Mouse (Mus musculus) urinary bladder, postnatal 10 days (tissue): ENCODE measurements around the gene Cyp4a12a.
"Not testable (repeated sequence)": the region's sequence is repeated elsewhere in the genome, so short reads cannot be mapped to it uniquely, and the experiment has no call there.

Experiments used
- DNase-seq: peaks from one replicate; pipeline ENCODE4 v3.0.0; 2022; ENCODE audit warnings: low spot score

Cyp4a12a gene

GRCm38 (mm10) chr4:115298746-115299145 lies at the start of gene Cyp4a12a:
TSS of gene Cyp4a12a (plus strand) at chr4:115299046.
- DNase-seq: not testable (repeated sequence)

- DNase-seq: not testable (repeated sequence)
These were observed 33.9 kb upstream of the Cyp4a12a start for GRCm38 (mm10) chr4:115264687-115265569.

- DNase-seq: not testable (repeated sequence)
These were observed 20.4 kb upstream of the Cyp4a12a start for GRCm38 (mm10) chr4:115278215-115278982.

- no peak for DNase-seq
These were observed 18.5 kb upstream of the Cyp4a12a start for GRCm38 (mm10) chr4:115280342-115280741.

GRCm38 (mm10) chr4:115280779-115281178 lies 18.1 kb upstream of the Cyp4a12a start:
- not testable (repeated sequence) for DNase-seq

- DNase-seq: not testable (repeated sequence)
These were observed 17.5 kb upstream of the Cyp4a12a start for GRCm38 (mm10) chr4:115281231-115281767.

GRCm38 (mm10) chr4:115325722-115326121 lies 26.9 kb downstream of the Cyp4a12a start:
- not testable (repeated sequence) for DNase-seq

- DNase-seq: not testable (repeated sequence)
These were observed 66.8 kb downstream of the Cyp4a12a start for GRCm38 (mm10) chr4:115365624-115366023.

- DNase-seq: not testable (repeated sequence)
These were observed 69.2 kb downstream of the Cyp4a12a start for GRCm38 (mm10) chr4:115368067-115368466.
